Mouse (Mus musculus): ENCODE results near the gene Ccdc181. TPM values are rescaled to one million over a fixed set of nuclear protein-coding genes. Genes with fewer than 3 reads are reported as not detected.

The Ccdc181 gene
- polyA plus RNA-seq, 1 experiment from 2014 or later, result 11.3 TPM

- H3K36me3 ChIP-seq (ENCODE audit: control insufficient read depth, insufficient read depth, low read length), result no peaks in the 10 kb centered on the region
- no peaks in the 10 kb centered on the region; the same call in 1 of the 2 replicates for H3K27me3 ChIP-seq (ENCODE audit: control insufficient read depth, insufficient read depth, low read length)
- H3K9ac ChIP-seq (ENCODE audit: low read depth, low read length), result no peak overlapping the region
- H3K4me3 ChIP-seq (ENCODE audit: low read length), result no peak overlapping the region
- H3K4me2 ChIP-seq (replicated peaks; ENCODE audit: low read depth, low read length), result no peak overlapping the region
- H3K27ac ChIP-seq (ENCODE audit: low read depth, low read length), result no peak overlapping the region
- no peak for ATAC-seq (ENCODE audit: low FRiP score, low TSS enrichment)
- no peaks in the 10 kb centered on the region for H3K9me3 ChIP-seq (ENCODE audit: control insufficient read depth, low read length)
- no peaks in the 10 kb centered on the region for H3K4me1 ChIP-seq (ENCODE audit: control insufficient read depth, insufficient read depth, low read length)
- WGBS, result 86% methylated on average over 7 of the region's 7 CpGs
Observed at GRCm38 (mm10) chr1:164270941-164271340, 4.4 kb upstream of the Ccdc181 start.

GRCm38 (mm10) chr1:164273659-164274058, 1.7 kb upstream of the Ccdc181 start:
- Histone ChIP-seq H3K9me3 (ENCODE audit: control insufficient read depth, low read length) (no peaks in the 10 kb centered on the region), H3K9ac (ENCODE audit: low read depth, low read length) (no peak overlapping the region), H3K4me2 (replicated peaks; ENCODE audit: low read depth, low read length) (no peak overlapping the region), H3K27ac (ENCODE audit: low read depth, low read length) (no peak overlapping the region), H3K27me3 (ENCODE audit: control insufficient read depth, insufficient read depth, low read length) (no peaks in the 10 kb centered on the region; the same call in 1 of the 2 replicates), H3K4me1 (ENCODE audit: control insufficient read depth, insufficient read depth, low read length) (no peaks in the 10 kb centered on the region), H3K4me3 (ENCODE audit: low read length) (no peak overlapping the region), H3K36me3 (ENCODE audit: control insufficient read depth, insufficient read depth, low read length) (no peaks in the 10 kb centered on the region)
- no peak for ATAC-seq (ENCODE audit: low FRiP score, low TSS enrichment)
- 72% methylated on average over 6 of the region's 6 CpGs for WGBS

GRCm38 (mm10) chr1:164276552-164276951, 1.2 kb downstream of the Ccdc181 start:
- H3K4me1 ChIP-seq (ENCODE audit: control insufficient read depth, insufficient read depth, low read length), result no peaks in the 10 kb centered on the region
- no peaks in the 10 kb centered on the region for H3K36me3 ChIP-seq (ENCODE audit: control insufficient read depth, insufficient read depth, low read length)
- H3K4me3 ChIP-seq (ENCODE audit: low read length), result no peak overlapping the region
- H3K9ac ChIP-seq (ENCODE audit: low read depth, low read length), result no peak overlapping the region
- WGBS, result 90% methylated on average over 3 of the region's 3 CpGs
- H3K27me3 ChIP-seq (ENCODE audit: control insufficient read depth, insufficient read depth, low read length), result no peaks in the 10 kb centered on the region
- no peak overlapping the region for H3K4me2 ChIP-seq (replicated peaks; ENCODE audit: low read depth, low read length)
- no peaks in the 10 kb centered on the region for H3K9me3 ChIP-seq (ENCODE audit: control insufficient read depth, low read length)
- H3K27ac ChIP-seq (ENCODE audit: low read depth, low read length), result no peak overlapping the region
- no peak for ATAC-seq (ENCODE audit: low FRiP score, low TSS enrichment)

GRCm38 (mm10) chr1:164279332-164279731, 3.9 kb downstream of the Ccdc181 start:
- H3K27ac ChIP-seq (ENCODE audit: low read depth, low read length), result no peak overlapping the region
- WGBS, result 71% methylated on average over 4 of the region's 4 CpGs
- no peaks in the 10 kb centered on the region for H3K9me3 ChIP-seq (ENCODE audit: control insufficient read depth, low read length)
- ATAC-seq (ENCODE audit: low FRiP score, low TSS enrichment), result no peak
- H3K4me2 ChIP-seq (replicated peaks; ENCODE audit: low read depth, low read length), result no peak overlapping the region
- H3K4me3 ChIP-seq (ENCODE audit: low read length), result no peak overlapping the region
- no peak overlapping the region for H3K9ac ChIP-seq (ENCODE audit: low read depth, low read length)
- H3K4me1 ChIP-seq (ENCODE audit: control insufficient read depth, insufficient read depth, low read length), result no peaks in the 10 kb centered on the region
- H3K36me3 ChIP-seq (ENCODE audit: control insufficient read depth, insufficient read depth, low read length), result no peaks in the 10 kb centered on the region
- H3K27me3 ChIP-seq (ENCODE audit: control insufficient read depth, insufficient read depth, low read length), result no peaks in the 10 kb centered on the region

- no peaks in the 10 kb centered on the region for H3K27me3 ChIP-seq (ENCODE audit: control insufficient read depth, insufficient read depth, low read length)
- no peak overlapping the region for H3K9ac ChIP-seq (ENCODE audit: low read depth, low read length)
- 95% methylated on average over 3 of the region's 3 CpGs for WGBS
- no peak overlapping the region for H3K4me2 ChIP-seq (replicated peaks; ENCODE audit: low read depth, low read length)
- ATAC-seq (ENCODE audit: low FRiP score, low TSS enrichment), result no peak
- no peak overlapping the region for H3K4me3 ChIP-seq (ENCODE audit: low read length)
- no peak overlapping the region for H3K27ac ChIP-seq (ENCODE audit: low read depth, low read length)
- no peaks in the 10 kb centered on the region for H3K4me1 ChIP-seq (ENCODE audit: control insufficient read depth, insufficient read depth, low read length)
- no peaks in the 10 kb centered on the region for H3K9me3 ChIP-seq (ENCODE audit: control insufficient read depth, low read length)
- H3K36me3 ChIP-seq (ENCODE audit: control insufficient read depth, insufficient read depth, low read length), result no peaks in the 10 kb centered on the region
Observed at GRCm38 (mm10) chr1:164284007-164284406, 8.6 kb downstream of the Ccdc181 start.

GRCm38 (mm10) chr1:164287406-164287805, 12.0 kb downstream of the Ccdc181 start:
- H3K27ac ChIP-seq (ENCODE audit: low read depth, low read length), result no peak overlapping the region
- no peaks in the 10 kb centered on the region for H3K27me3 ChIP-seq (ENCODE audit: control insufficient read depth, insufficient read depth, low read length)
- no peak overlapping the region for H3K9ac ChIP-seq (ENCODE audit: low read depth, low read length)
- no peaks in the 10 kb centered on the region for H3K9me3 ChIP-seq (ENCODE audit: control insufficient read depth, low read length)
- no peak overlapping the region for H3K4me2 ChIP-seq (replicated peaks; ENCODE audit: low read depth, low read length)
- WGBS, result 34% methylated on average over 15 of the region's 15 CpGs
- peak; percentile 43; the same call in 1 of the 2 replicates for ATAC-seq (ENCODE audit: low FRiP score, low TSS enrichment)
- H3K4me1 ChIP-seq (ENCODE audit: control insufficient read depth, insufficient read depth, low read length), result no peaks in the 10 kb centered on the region
- H3K4me3 ChIP-seq (ENCODE audit: low read length), result no peak overlapping the region
- peaks cover 17% of the 10 kb centered on the region for H3K36me3 ChIP-seq (ENCODE audit: control insufficient read depth, insufficient read depth, low read length)

- H3K9ac ChIP-seq (ENCODE audit: low read depth, low read length), result no peak overlapping the region
- H3K27ac ChIP-seq (ENCODE audit: low read depth, low read length), result no peak overlapping the region
- no peak overlapping the region for H3K4me3 ChIP-seq (ENCODE audit: low read length)
- peaks cover 39% of the 10 kb centered on the region for H3K36me3 ChIP-seq (ENCODE audit: control insufficient read depth, insufficient read depth, low read length)
- no peaks in the 10 kb centered on the region for H3K9me3 ChIP-seq (ENCODE audit: control insufficient read depth, low read length)
- WGBS, result 91% methylated on average over 5 of the region's 5 CpGs
- H3K4me1 ChIP-seq (ENCODE audit: control insufficient read depth, insufficient read depth, low read length), result no peaks in the 10 kb centered on the region
- no peak for ATAC-seq (ENCODE audit: low FRiP score, low TSS enrichment)
- no peak overlapping the region for H3K4me2 ChIP-seq (replicated peaks; ENCODE audit: low read depth, low read length)
- H3K27me3 ChIP-seq (ENCODE audit: control insufficient read depth, insufficient read depth, low read length), result no peaks in the 10 kb centered on the region
Observed at GRCm38 (mm10) chr1:164292040-164292439, 16.7 kb downstream of the Ccdc181 start.

- peaks cover 53% of the 10 kb centered on the region for H3K36me3 ChIP-seq (ENCODE audit: control insufficient read depth, insufficient read depth, low read length)
- no peaks in the 10 kb centered on the region for H3K27me3 ChIP-seq (ENCODE audit: control insufficient read depth, insufficient read depth, low read length)
- H3K4me1 ChIP-seq (ENCODE audit: control insufficient read depth, insufficient read depth, low read length), result no peaks in the 10 kb centered on the region
- ATAC-seq (ENCODE audit: low FRiP score, low TSS enrichment), result no peak
- no peaks in the 10 kb centered on the region for H3K9me3 ChIP-seq (ENCODE audit: control insufficient read depth, low read length)
- H3K4me3 ChIP-seq (ENCODE audit: low read length), result no peak overlapping the region
- H3K9ac ChIP-seq (ENCODE audit: low read depth, low read length), result no peak overlapping the region
- no peak overlapping the region for H3K27ac ChIP-seq (ENCODE audit: low read depth, low read length)
- no peak overlapping the region for H3K4me2 ChIP-seq (replicated peaks; ENCODE audit: low read depth, low read length)
- 95% methylated on average over 6 of the region's 6 CpGs for WGBS
Observed at GRCm38 (mm10) chr1:164294071-164294470, 18.7 kb downstream of the Ccdc181 start.

- Histone ChIP-seq H3K27me3 (ENCODE audit: control insufficient read depth, insufficient read depth, low read length) (no peaks in the 10 kb centered on the region), H3K4me1 (ENCODE audit: control insufficient read depth, insufficient read depth, low read length) (no peaks in the 10 kb centered on the region), H3K36me3 (ENCODE audit: control insufficient read depth, insufficient read depth, low read length) (peaks cover 63% of the 10 kb centered on the region), H3K9me3 (ENCODE audit: control insufficient read depth, low read length) (no peaks in the 10 kb centered on the region), H3K4me2 (replicated peaks; ENCODE audit: low read depth, low read length) (no peak overlapping the region), H3K4me3 (ENCODE audit: low read length) (no peak overlapping the region), H3K27ac (ENCODE audit: low read depth, low read length) (no peak overlapping the region), H3K9ac (ENCODE audit: low read depth, low read length) (no peak overlapping the region)
- no peak for ATAC-seq (ENCODE audit: low FRiP score, low TSS enrichment)
- 96% methylated on average over 4 of the region's 5 CpGs for WGBS
Observed at GRCm38 (mm10) chr1:164296473-164296872, 21.1 kb downstream of the Ccdc181 start.
